Mouse (Mus musculus): ENCODE data around the gene Fam92b. TPM values are rescaled to one million over a fixed set of nuclear protein-coding genes. Genes with fewer than 3 reads are reported as not detected.

Fam92b gene
- total RNA-seq (2021), result under 1 TPM; 0.50 to 0.55 TPM

DNA sequence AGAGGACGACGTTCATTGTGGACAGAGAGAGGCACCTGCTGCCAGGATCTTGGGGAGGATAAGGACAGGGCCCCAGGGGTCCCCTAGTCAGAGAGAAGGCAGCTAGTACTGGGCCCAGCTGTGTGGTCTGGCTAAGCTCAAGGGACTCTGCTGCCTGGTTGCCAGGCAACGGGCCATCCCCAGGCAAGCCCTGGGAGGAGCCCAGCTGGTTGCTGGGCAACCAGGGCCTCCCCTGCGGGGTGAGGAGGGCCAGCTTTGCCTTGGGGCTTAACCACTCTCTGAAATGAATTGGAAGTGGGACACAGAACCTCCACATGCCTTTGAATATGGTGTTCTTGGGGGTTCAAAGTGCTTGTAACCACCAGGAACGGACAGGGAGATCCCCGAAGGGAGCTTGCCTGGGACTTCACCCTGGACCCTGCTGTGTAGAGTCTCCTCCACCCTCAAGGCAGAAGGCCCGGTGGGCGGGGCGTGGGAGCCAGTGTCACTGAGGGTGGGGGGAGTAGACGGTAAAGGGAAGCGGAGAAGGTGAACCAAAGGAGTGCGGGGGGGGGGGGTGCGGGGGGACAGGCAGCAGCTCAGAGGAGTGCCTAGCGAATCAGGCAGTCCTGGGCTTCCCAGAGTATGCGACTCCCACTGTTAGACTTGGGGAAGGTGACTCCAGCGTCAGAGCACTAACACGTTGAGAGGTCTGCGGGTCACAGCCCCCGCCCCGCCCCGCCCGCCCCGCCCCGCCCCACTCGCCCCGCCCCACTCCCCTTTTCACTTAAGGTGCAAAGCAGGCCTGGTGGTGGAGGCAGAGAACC, at the start of gene Fam92b:
Fam92b (minus strand) TSS at position 149 of the 806 bp plus-strand sequence.
- peak; percentile 59 to 73 for DNase-seq (ENCODE audit: low spot score in 2 of 2)
- intact Hi-C loops (cut with DNase I), result loop anchor here (2.0 to 5.0 kb wide), 4 partner anchors 90 to 430 kb away; no protein-coding TSS in a partner anchor

- peak; percentile 75 to 95 for DNase-seq (ENCODE audit: low spot score in 2 of 2)
- intact Hi-C loops (cut with DNase I), result loop anchor here (5.0 kb wide), 1 partner anchor 42 kb away; no protein-coding TSS in a partner anchor
These were observed 48.3 kb upstream of the Fam92b start for GRCm38 (mm10) chr8:120225421-120226151.

GRCm38 (mm10) chr8:120224521-120225420, 47.5 kb upstream of the Fam92b start:
- intact Hi-C loops (cut with DNase I), result loop anchor here (5.0 kb wide), 1 partner anchor 43 kb away; no protein-coding TSS in a partner anchor
- DNase-seq (ENCODE audit: low spot score in 2 of 2), result no peak

DNA sequence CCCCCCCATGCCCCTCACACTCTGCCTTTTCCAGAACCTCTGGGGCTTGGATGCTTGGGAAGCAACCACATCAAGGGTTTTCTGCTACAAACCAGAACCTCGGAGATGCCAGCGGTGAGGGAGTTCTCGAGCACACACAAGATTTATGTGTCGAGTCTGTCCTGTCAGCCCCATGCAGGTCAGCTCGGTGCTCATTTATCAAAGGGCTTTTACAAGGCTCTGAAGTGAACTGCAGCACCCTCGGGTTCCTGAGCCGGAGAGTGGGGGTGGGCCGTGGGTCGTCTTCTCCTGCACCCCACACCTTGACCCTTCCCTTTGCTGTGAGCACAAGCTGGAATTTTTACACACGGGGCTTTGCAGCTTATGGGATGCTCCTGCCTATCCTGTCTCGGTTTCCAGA, 45.3 kb upstream of the Fam92b start:
- intact Hi-C loops (cut with DNase I), result no loop called here
- no peak for DNase-seq (ENCODE audit: low spot score in 2 of 2)

DNA sequence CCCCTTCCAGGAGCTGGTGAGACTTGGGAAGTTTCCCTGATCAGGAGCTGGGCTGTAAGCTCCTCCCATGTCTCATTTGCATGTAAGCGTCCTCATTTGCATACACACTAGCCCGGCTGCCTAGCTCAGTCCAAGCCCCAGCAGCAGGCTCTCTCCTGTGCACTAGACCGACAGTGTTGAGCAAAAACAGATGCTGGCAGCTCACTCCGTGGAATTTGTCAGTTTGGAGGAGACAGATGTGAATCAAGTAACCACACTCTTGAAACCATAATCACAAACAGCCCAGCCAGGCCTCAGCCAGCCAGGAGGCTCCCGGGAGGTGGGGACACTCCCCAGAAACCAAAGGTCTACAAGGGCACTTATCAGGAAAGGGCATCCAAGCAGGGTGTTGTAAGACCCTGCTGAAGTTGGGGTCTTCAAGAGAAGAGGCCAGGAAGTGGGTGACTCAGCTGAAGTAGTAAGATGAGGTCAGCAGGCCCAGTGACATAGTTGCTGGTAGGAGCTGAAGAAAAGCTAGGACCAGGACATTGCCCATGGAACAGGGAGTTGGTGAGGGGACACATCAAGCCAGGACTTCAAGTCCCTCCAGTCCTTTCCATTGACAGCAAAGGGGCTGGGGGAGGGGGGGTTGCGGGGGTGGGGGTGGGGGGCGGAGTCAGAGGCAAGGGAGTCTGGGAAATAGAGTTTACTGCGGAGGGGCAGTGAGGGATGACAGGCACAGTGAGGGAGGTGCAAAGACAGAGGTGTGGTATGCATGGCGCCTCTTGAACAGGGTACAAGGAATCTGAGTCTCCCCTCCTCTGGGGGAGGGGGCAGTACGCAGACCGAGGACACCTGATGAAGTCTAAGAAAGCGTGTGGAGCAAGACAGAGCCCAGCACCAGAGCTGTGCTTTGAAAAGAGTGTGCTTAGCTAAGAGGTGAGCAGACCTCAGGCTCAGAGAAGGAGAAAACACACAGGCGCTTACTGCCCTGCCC, 39.9 kb upstream of the Fam92b start:
- DNase-seq (ENCODE audit: low spot score in 2 of 2), result peak in 1 of 2 experiments; percentile 55
- intact Hi-C loops (cut with DNase I), result no loop called here

DNA sequence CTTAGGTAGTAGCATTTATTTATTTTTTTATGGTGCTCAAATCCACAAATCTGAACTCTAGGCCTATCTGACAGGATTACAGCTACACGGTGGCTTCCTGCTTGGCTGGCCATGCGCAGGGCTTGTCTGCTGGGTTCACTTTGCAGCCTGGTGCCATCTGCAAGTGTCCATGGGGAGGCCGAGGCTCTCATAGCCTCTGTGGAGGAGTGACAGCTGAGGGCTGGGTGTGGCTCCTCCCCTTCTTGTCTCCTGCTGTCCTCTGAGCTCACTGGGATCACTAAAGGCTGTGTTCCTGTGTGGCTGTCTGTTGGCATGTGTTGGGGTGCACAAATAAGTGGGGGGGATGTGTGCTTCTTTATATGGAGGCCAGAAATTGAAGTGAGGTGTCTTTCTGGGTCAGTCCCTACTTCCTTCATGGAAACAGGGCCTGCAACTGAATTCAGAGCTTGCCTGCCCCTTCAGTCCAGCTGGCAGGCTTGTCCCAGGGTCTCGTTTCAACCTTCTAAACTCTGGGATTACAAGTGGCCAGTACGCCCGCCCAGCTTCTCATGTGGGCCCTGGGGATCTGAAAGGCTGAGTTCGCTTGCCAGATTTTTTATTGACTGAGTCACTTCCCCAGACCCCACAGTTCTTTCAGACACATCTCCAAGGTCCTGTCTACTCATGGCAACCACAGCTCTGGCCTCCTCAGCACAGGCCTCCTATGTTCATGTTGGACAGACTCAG, 38.3 kb upstream of the Fam92b start:
- DNase-seq (ENCODE audit: low spot score in 2 of 2), result no peak
- intact Hi-C loops (cut with DNase I), result no loop called here

DNA sequence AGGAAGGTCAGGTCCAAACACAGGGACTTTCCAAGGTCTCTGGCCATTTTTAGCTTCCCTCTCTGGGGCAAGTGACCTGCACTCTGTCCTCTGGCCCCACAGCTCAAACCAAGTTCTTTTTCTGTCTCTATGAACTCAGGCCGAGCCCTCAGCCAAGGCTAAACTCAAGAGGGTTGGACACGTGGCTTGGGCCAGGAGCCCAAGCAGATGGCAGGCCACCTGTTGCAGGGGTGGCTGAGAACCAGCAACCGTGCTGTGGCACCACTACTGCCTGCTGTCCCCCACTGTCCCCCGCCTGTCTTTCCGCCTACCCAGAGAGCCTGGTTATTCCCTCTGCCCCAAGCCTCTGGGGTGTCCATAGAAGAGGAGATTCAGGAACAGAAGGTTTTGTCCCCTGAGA, 36.7 kb upstream of the Fam92b start:
- intact Hi-C loops (cut with DNase I), result no loop called here
- DNase-seq (ENCODE audit: low spot score in 2 of 2), result no peak

DNA sequence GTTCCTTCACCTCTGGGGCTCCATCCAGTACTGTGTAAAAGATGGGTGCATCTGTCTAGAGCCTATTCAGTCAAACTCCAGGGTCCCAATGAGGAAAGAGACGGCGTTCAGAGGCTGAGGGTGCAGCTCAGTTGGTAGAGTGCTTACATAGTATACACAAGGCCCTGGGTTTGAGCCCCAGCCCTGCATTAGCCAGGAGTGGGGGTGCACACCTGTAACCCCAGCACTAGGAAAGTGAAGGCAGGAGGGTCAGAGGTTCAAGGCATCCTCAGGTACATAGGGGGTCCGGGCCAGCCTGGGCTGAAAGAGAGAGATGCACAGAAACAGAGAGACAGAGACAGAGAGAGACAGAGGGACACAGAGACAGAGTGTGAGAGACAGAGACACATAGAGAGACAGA, 36.0 kb upstream of the Fam92b start:
- DNase-seq (ENCODE audit: low spot score in 2 of 2), result no peak
- intact Hi-C loops (cut with DNase I), result no loop called here

DNA sequence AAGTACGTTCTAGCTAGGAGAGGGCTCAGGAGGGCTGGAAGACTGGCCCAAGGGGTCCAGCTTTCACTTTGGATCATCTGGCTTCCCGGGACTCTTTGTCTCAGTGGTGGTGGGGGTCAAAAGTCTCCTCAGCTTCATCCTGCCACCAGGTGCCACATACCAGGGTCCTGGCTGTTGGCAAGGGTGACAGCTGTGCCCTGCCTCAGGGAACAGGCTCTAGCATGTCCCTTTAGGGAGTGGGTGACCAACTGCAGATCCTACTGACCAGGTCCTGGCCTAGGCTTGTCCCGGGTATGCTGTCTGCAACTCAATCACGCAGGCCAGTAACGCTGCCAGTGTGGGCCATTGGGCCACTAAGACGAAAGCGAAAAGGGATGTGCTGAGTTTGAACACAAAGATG, 35.3 kb upstream of the Fam92b start:
- intact Hi-C loops (cut with DNase I), result no loop called here
- DNase-seq (ENCODE audit: low spot score in 2 of 2), result no peak

DNA sequence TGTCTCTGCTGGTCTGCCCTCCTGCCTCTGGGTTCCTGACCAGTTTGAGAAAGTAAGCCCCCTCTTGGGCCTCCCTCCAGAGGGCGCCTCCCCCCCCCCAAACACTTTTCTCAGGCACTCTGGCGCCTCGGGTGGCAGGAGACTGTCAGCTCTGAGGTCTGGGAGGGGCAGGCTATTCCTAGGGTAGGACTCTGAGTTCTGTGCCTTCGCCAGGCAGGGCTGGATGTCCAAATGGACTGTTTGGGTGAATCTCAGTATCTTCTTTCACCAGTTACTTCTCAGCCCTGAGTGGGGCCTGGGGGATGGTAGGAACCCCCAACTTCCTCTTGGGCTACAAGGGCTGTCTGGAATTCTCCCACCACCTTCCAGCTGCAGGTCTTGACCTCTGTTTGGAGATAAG, 34.1 kb upstream of the Fam92b start:
- DNase-seq (ENCODE audit: low spot score in 2 of 2), result no peak
- intact Hi-C loops (cut with DNase I), result no loop called here

- intact Hi-C loops (cut with DNase I), result no loop called here
- DNase-seq (ENCODE audit: low spot score in 2 of 2), result no peak
These were observed 30.8 kb upstream of the Fam92b start for GRCm38 (mm10) chr8:120208113-120208512.

DNA sequence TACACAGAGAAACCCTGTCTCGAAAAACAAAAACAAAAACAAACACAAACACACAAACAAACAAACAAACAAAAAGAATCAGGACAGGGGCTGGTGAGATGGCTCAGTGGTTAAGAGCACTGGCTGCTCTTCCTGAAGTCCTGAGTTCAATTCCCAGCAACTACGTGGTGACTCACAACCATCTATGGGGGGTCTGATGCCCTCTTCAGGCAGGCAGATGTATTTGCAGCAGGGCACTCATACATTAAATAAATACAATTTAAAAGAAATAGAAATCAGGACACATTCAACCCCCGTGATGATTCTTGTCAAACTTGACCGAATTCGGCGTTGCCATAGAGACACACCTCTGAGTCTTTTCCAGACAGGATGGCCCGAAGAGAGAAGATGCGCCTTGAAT, 30.1 kb upstream of the Fam92b start:
- intact Hi-C loops (cut with DNase I), result no loop called here
- DNase-seq (ENCODE audit: low spot score in 2 of 2), result no peak

DNA sequence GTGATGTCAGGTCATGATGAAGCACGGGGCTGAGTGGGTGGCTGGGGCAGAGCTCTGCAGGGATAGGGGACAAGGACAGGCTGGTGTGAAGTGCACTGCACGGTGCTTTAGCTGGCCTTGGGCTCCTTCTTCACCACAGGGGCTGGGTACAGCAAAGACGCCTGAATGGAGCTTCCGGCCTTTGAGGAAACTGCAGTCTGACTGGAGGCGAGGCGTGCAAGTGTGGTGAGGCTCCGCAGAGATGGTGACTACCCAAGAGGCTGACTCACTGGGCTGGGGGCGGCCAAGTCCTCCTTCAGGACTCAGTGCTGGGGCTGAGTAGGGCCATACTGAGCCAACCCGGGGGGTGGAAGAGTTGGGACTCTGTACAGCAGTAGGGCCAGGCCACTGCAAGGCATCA, 28.6 kb upstream of the Fam92b start:
- intact Hi-C loops (cut with DNase I), result no loop called here
- peak in 1 of 2 experiments; percentile 75 for DNase-seq (ENCODE audit: low spot score in 2 of 2)

DNA sequence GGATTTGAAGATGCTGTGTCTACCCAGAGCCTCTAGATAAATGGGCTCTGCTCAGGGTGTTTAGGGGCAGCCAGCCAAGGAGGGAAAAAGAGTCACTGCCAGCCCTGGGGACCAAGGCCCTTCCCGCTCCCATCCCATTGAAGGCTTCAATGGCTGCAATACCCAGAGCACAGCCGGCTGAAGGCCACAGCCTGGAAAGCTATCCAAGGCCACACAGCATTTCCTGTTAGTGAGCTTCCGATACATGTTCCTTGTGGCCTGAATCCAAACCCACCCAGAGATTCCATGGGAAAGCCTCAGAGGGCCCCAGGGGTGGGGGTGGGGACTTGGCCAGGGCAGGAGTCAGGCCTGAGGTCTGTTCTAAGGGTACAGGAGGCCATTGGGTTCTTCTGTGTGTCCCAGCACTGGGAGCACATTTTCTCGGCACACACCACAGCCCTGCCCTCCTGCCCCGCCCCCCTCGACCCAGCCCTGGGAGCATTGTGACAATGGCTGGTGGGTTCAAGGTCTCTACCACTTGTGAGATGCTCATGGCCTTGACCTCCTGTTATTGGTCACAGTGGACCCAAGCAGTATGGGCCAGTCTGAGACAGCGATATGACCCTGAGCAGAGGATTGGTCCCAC, 27.6 kb upstream of the Fam92b start:
- intact Hi-C loops (cut with DNase I), result no loop called here
- DNase-seq (ENCODE audit: low spot score in 2 of 2), result no peak

DNA sequence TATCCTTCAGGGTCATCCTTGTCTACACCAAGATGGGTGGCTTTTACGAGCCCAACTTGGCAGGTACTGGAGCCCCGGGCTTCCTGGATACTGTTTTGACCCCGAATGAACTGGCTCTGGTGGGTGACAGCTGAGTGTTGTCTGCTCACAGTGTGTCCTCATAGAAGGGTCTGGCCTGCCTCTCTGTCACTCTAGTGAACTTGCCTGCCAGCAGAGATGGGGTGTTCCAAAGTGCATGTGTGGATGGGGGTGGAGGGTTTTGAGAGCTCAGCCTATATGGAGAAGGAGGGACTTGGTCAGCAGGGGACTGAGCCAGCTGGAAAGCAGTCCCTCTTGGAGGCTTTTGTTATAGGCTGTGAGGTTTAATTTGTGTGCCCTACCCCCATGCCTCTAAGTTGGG, 25.3 kb upstream of the Fam92b start:
- no peak for DNase-seq (ENCODE audit: low spot score in 2 of 2)
- intact Hi-C loops (cut with DNase I), result no loop called here

GRCm38 (mm10) chr8:120201351-120201750, 24.1 kb upstream of the Fam92b start:
- DNase-seq (ENCODE audit: low spot score in 2 of 2), result no peak
- intact Hi-C loops (cut with DNase I), result no loop called here

GRCm38 (mm10) chr8:120192118-120192517, 14.9 kb upstream of the Fam92b start:
- DNase-seq (ENCODE audit: low spot score in 2 of 2), result no peak
- intact Hi-C loops (cut with DNase I), result no loop called here

DNA sequence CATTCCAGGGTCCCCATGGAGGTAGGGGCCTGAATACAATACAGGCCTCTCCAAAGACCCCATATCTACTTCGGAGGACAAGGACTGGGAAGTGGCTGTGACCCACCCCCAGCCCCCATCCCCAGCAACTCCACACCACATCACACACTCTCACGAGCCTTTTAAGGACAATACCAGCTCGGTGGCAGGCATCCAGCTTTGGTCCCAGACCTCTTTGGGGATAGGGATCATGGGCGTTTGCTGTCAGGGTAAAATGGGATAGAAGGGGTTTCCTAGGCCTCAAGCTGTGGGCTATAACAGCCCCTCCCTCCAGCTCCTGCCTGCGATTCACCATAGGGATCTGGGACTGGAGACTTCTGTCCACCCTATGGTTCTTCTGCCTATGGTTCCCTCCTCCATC, 14.4 kb upstream of the Fam92b start:
- intact Hi-C loops (cut with DNase I), result no loop called here
- no peak for DNase-seq (ENCODE audit: low spot score in 2 of 2)

All from left cerebral cortex, postnatal 25 days (tissue).